Mouse (Mus musculus) brain, embryonic 14.5 days (tissue): ENCODE results near the gene Lrrc3b. TPM values are rescaled to one million over a fixed set of nuclear protein-coding genes. Genes with fewer than 3 reads are reported as not detected.

Source experiments
- DNase-seq: peaks from one replicate; pipeline ENCODE4 v3.0.0-alpha.2; 2011; ENCODE audit warnings: low read depth
- CTCF ChIP-seq: fragments of 200-500 bp; IDR thresholded peaks from 2 replicates; pipeline ENCODE4 v1.5.1; 2012; ENCODE audit warnings: inconsistent platforms, mild to moderate bottlenecking, moderate library complexity, borderline replicate concordance; ENCODE audit not compliant: insufficient read depth, insufficient read length; ENCODE audit errors: extremely low read depth
- POLR2A ChIP-seq: fragments of 200-500 bp; IDR thresholded peaks from 2 replicates; pipeline ENCODE4 v1.6.1; 2012; ENCODE audit warnings: mild to moderate bottlenecking, inconsistent platforms, borderline replicate concordance; ENCODE audit not compliant: poor library complexity, insufficient read depth, insufficient read length, severe bottlenecking; ENCODE audit errors: extremely low read depth
- polyA plus RNA-seq: library from polyadenylated mRNA; depleted of rRNA; stranded (reverse); fragments of >200 nt; gene quantifications from 2 replicates; pipeline ENCODE4 v1.2.3, GENCODE M21; 2012; rRNA removed

The Lrrc3b gene
- 9.2 and 13.8 TPM in 2 replicates for polyA plus RNA-seq

- TF ChIP-seq CTCF (no peak), POLR2A (no peak)
- peak; percentile 83 for DNase-seq
Observed at GRCm38 (mm10) chr14:15438485-15439157, at the start of gene Lrrc3b. TSS of gene Lrrc3b (minus strand) at chr14:15438987.

DNA sequence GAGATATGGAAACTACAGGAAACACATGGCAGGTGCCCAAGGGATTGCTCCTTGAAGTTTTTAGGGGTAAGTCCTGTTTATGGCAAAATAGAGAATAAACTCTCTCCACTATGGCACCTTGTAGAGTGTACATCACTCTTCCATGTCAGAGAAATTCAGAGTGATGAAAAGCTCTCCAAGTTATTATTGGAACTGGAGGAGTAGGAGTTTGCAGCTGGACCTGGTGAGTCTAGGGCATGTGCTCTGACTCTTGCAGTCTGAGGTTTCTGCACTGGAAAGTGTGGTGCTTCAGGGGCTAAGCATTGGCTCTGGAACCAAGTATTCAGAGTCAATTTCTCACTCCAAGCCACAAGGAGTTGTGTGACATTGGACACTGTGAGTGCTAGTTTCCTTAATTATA is 38.9 kb upstream of the Lrrc3b start:
- no peak for TF ChIP-seq CTCF
- TF ChIP-seq POLR2A: no peak
- DNase-seq: no peak

DNA sequence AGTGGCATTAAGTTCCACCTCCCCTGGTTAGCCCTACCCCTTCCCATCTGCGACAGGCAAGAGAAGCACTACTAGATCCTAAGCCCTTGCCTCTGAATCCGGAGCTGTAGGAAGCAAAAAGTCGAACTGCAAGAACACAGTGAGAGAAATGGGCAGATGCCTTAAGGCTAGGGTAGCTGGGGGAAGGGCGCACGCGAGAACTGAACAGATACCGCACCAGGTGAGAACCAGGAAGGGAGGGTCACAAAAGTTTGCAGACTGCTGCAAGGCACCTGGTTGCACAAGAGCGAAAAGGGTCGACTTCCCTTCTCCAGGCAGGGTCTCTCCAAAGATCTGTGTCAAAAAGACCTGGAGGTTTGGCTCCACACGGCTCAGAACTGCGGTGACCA is 697 bp downstream of the Lrrc3b start:
- DNase-seq: peak; percentile 43
- TF ChIP-seq POLR2A (no peak), CTCF (no peak)

DNA sequence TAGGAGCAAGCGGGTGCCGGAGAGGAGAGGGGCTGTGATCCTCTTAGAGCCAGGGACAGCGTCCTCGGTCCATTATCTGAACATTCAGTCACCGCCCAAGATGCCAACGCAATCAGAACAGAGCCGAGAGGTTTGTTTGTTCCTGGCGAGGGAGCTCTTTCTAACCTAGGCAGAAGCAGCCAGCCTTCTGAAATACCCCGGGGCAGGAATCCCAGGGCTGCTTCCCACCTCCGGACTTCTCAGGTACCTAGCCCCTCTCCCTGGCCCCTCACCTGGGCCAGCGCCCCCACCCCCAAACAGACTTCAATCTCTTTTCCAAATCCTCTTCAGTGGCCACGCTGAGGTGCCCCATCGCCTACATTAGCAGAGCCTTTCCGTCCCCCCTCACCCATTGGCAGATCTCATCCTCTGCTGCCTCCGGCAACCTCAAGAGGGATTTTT is 1.3 kb downstream of the Lrrc3b start:
- TF ChIP-seq POLR2A (no peak), CTCF (no peak)
- DNase-seq: peak; percentile 34

- no peak for DNase-seq
- TF ChIP-seq POLR2A (no peak), CTCF (no peak)
Observed at GRCm38 (mm10) chr14:15437046-15437445, 1.7 kb downstream of the Lrrc3b start.

- no peak for DNase-seq
- TF ChIP-seq CTCF: no peak
- TF ChIP-seq POLR2A: no peak
Observed at GRCm38 (mm10) chr14:15436586-15436985, 2.2 kb downstream of the Lrrc3b start.

DNA sequence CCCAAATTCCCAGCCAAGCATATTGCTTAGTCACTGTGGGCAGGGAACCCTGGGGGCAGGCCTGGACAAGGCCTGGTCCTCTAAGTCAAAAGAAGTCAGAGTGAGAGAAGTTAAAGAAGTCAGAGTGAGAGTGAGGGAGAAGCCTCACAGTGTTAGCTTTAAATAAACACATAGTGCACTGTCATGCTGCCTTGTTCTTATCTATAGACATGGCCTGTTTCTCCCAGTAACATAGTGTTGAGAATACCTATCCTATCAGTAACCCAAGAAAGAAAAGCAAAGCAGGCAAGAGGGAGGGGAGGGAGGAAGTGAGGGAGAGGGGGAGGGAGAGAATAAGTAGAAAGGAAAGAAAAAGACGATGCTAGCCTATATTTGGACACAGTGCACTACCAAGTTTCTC is 6.4 kb downstream of the Lrrc3b start:
- TF ChIP-seq POLR2A (no peak), CTCF (no peak)
- no peak for DNase-seq

DNA sequence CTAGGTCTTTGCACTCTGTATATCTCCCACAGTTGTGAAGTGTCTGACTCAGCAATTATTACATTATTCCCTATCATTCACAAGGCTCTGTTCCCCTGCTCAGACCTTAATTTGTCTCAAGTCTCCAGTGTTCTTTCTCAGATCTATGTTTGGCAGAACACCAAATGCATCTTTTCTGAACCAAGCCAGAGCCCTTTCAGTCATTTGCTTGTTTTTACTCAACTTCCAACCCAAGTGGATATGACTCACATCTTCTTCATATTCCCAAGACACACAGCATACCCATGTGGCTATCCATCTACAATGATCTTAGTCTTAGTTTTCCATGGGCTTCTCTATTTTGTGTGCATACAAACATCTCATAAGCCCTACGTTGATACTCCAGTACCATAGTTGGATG is 17.2 kb downstream of the Lrrc3b start:
- TF ChIP-seq CTCF (no peak), POLR2A (no peak)

GRCm38 (mm10) chr14:15410686-15411534 is 27.9 kb downstream of the Lrrc3b start:
- DNase-seq: peak; percentile 35
- TF ChIP-seq CTCF: no peak
- no peak for TF ChIP-seq POLR2A

More for the DNA sequence above, 17.2 kb downstream of the Lrrc3b start:
- DNase-seq: no peak

DNA sequence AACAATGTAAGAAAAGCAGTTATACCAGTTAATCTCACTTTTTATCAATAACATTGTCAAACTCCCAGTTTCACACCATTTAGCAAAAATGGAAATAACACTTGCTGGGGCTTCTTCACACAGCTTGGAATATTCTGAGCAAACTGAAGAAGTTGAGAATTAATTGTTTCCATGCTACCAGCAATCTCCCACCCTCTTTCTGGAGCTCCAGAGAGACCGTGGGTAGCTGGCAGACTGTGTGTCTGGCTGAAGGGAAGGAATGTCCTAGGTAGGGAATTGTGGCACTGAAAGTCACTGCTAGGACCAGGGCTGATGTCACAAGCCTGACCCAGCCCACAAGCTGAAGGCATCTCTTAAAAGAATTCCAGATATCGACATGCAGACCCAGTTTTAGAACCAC is 53.3 kb downstream of the Lrrc3b start:
- no peak for DNase-seq
- TF ChIP-seq CTCF (no peak), POLR2A (no peak)

- DNase-seq: no peak
- TF ChIP-seq POLR2A (no peak), CTCF (no peak)
Observed at GRCm38 (mm10) chr14:15384972-15385371, 53.8 kb downstream of the Lrrc3b start.

DNA sequence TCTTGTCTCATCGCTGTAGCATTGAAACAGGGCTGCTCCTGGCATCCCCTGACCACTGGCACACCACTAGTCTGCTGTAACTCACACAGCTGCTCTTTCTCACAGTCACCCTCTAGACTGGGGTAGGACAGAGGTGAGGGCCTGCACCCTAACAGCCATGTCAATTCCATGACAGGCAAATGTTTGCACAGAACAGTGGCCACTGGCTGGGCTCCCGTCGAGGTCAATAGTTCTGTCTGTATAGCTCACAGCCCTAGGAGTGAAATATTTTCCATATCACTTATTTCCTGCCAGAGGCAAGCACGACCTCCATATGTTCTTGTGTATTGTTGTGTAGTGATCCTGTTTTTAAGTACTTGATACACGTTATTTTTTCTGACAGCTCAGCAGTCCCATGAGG is 54.3 kb downstream of the Lrrc3b start:
- no peak for DNase-seq
- TF ChIP-seq POLR2A (no peak), CTCF (no peak)

GRCm38 (mm10) chr14:15383133-15383532 is 55.7 kb downstream of the Lrrc3b start:
- DNase-seq: no peak
- no peak for TF ChIP-seq CTCF
- no peak for TF ChIP-seq POLR2A
